Mouse (Mus musculus): ENCODE data around the gene Bok.
"Not testable (repeated sequence)": the region's sequence is repeated elsewhere in the genome, so short reads cannot be mapped to it uniquely, and the experiment has no call there.

The Bok gene

DNA sequence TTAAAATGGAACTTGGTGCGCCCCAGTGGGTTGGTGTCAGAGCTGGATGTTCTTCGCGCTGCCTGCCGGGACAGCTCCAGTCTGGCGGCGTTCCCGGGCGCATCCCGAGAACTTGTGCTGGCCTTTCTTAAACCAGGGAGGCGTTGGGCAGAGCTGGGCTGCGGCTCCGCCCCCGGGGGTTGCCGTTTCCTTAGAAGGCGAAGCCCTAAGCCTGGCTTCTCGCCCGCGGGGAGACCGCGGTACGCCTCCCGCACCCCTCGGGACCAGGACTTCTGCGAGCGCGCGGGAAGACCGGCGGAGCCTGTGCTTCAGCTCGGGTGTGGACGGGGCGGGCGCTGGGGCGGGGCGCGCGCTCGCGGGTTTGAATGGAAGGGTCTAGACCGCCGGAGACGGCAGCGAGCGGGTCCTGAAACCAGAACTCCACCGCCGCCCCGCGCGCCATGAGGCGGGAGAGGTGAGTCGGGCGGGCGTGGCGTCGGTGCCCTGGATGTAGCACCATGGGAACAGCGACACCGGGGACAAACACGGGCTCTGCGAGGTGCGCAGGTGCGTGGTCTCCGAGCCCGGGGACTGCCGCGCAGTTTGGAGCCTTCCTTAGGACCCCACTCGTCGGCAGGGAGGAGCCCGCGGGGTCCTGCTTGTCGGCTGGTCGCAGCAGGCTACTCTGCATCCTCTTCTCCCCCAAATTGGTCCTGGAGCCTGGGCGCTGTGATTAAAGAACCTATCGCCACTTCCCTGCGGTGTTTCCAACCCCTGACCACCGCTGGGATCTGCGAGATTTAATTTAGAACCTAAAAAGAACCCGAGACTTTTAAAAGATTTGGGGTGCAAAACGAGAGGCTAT lies at the start of gene Bok:
Bok (plus strand) TSS at position 260 of the 844 bp plus-strand sequence.
- DNase-seq (ENCODE audit: low spot score), result peak; percentile 59

DNA sequence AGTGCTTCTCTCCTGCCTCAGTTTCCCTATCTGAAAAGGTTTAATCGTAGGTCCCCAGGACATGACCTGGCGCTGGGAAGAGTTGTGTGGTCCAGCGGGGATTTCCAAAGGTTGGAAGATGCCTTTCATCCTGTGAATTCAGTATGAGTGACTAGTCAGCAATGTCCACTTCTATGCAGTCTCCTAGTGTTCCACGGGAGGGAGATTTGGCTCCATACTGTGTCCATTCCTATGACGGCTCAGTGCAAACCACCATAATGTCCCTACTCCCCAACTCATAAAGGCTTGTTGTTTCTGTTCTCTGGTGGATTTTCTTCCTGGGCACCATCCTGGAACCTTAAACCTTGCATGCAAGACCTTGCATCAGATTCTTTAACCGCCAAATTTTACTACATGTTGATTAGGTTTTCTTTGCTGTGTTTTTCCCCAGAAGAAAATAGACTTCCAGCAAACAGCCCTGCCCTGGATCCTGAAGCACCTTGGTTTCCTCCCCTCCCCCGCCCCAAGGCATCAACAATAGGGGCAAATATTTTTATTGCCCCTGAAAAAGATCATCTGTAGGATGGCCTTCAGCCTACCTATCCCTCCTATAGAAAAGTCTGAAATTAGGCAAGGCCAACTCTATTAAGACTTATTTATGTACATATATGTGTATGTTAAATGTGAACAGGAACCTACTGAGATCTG lies 49.1 kb upstream of the Bok start:
- no peak for DNase-seq (ENCODE audit: low spot score)

- no peak for DNase-seq (ENCODE audit: low spot score)
Observed at GRCm38 (mm10) chr1:93641978-93642377, 43.5 kb upstream of the Bok start.

DNA sequence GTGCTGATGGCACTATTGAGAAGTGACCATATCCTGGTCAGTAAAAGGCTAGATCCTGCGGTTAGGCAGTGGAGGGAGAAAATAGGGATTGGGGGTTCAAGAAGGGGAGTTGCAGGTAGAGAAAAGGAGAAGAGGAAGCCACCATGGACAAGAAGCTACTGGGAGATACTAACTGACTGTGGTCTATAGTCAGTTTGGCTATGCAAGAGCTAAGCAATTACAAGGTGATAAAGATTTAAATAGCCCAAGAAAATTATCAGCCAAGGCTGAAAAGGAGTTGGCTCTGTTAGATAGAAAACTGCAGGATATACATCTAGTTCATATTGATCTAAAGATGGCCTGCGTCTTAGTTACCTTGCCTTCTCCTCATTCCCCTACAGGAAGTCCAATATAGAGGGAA lies 42.8 kb upstream of the Bok start:
- no peak for DNase-seq (ENCODE audit: low spot score)

- no peak for DNase-seq (ENCODE audit: low spot score)
Observed at GRCm38 (mm10) chr1:93649604-93650172, 35.8 kb upstream of the Bok start.

- DNase-seq (ENCODE audit: low spot score), result no peak
Observed at GRCm38 (mm10) chr1:93654275-93654674, 31.2 kb upstream of the Bok start.

GRCm38 (mm10) chr1:93654798-93655197 lies 30.7 kb upstream of the Bok start:
- DNase-seq (ENCODE audit: low spot score), result no peak

DNA sequence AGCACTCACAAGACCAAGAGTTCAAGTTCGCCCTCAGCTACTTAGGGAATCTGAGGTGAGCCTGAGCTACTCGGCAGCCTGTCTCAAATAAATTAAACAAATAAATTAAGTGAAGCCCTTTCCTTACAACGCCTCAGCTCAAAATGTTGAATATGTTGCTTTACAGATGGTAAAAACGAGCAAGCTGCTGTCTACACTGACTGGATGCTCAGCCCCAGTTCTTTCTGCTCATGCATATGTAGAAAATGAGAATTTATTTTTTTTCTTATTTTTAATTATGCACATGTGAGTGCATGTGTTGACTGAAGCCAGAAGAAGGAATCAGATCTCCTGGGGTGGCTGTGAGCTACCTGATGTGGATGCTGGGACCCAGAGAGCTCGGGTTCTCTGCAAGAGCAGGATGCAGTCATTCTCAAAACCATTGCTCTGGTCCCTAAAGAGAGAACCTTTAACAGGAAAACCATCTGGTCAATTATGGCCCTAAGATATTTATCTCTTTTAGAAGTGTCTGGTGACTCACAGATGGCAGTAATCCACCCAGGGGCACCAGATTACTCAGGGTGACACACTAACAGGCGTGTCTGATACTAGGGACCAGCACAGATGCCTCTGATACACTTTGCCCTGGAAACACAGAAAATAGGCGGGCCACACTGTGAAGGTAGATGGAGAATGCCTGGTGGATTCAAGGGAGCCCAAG lies 29.0 kb upstream of the Bok start:
- DNase-seq (ENCODE audit: low spot score), result no peak

- no peak for DNase-seq (ENCODE audit: low spot score)
Observed at GRCm38 (mm10) chr1:93657025-93657360, 28.5 kb upstream of the Bok start.

DNA sequence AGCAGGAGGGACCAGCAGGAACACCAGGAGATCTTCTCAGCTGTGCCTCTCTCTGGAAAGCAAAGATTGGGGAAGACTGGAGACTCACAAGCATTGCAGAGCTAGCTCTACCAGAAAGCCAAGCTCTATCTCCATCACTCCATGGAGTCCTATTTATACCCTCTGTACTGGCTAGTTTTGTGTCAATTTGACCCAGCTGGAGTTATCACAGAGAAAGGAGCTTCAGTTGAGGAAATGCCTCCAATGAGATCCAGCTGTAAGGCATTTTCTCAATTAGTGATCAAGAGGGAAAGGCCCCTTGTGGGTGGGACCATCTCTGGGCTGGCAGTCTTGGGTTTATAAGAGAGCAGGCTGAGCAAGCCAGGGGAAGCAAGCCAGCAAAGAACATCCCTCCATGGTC lies 26.9 kb upstream of the Bok start, which contains the start of gene Stk25:
Stk25 (minus strand) TSS at position 101 of the 400 bp plus-strand sequence.
- DNase-seq (ENCODE audit: low spot score), result not testable (repeated sequence)

DNA sequence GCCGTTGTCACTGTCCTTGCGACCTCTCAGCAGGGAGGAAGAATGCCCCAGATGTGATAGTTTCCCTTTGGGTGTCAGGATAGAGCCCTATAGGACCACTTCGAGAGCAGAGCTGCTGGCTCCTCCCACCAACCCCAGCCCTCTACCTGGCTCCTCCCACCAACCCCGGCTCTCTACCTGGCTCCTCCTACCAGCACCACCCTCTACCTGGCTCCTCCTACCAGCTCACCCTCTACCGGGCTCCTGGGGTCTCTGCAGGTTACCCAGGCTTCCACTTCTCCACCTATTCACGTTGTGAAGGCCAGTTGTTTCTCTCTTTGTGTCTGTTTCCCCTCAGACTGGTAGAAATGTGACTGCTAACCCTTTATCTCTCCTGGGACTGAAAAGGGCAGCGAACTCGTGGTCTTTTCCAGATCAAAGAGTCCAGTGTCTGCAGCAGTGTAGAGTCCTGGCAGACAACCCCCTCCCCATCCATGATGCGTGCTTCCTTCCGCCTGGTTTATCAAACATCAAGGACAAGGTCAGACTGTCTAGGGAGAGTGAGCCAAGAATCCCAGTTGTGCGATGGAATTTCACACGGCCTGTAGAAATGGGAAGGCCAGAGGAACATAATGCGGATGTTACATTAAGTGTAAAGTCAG lies 17.6 kb upstream of the Bok start:
- DNase-seq (ENCODE audit: low spot score), result peak; percentile 35

- DNase-seq (ENCODE audit: low spot score), result peak; percentile 88
Observed at GRCm38 (mm10) chr1:93668791-93669548, 16.5 kb upstream of the Bok start.

GRCm38 (mm10) chr1:93669941-93670340 lies 15.5 kb upstream of the Bok start:
- DNase-seq (ENCODE audit: low spot score), result no peak

GRCm38 (mm10) chr1:93672682-93673081 lies 12.8 kb upstream of the Bok start:
- no peak for DNase-seq (ENCODE audit: low spot score)

DNA sequence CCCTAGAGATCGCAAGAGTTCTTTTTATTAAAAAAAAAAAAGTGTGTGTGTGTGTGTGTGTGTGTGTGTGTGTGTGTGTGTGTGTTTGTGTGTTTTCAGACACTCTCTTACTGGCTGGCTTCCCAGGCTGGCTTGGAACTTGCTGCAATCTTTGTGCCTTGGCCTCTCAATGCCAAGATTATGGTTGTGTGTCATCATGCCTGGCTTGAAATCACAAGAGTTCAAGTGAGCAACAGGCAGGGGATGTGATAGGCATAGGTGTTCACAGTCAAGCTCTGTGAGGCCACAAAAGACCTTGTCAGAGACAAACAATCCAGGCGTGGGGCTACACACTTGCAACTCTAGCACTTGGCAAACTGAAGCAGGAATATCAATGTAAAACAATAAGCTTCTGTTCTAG lies 7.1 kb upstream of the Bok start:
- DNase-seq (ENCODE audit: low spot score), result no peak

DNA sequence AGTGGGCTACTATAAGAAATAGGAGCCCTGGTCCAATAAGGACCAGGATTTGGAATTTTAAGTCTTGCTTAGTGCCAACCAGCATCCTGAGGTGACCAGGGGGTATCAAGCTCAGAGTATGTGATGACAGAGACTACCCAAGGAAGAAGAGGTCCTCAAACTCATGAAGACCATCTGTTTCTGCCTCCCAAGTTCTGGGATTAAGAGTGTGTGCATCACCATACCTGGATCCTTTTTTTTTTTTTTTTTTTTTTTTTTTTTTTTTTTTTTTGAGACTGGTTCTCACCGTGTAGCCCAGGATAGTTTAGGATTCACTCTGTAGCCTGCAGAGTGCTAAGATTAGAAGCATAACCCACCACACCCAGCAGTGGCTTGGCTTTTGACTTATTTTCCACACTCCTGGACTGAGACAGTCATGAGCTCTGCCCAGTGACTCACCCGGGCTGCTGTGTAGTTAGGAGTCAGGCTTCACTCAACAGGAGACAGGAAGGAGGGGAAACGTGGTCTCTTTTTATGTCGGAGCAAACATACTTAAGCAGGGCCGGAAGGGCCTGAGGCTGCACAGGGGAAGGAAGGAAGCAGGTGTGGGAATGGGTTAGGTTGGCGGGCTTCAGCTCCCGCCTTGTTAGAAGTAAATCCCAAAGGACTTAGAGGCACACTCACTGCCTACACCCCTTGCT lies 5.4 kb upstream of the Bok start:
- no peak for DNase-seq (ENCODE audit: low spot score)

- no peak for DNase-seq (ENCODE audit: low spot score)
Observed at GRCm38 (mm10) chr1:93686245-93686960, 943 bp downstream of the Bok start.

GRCm38 (mm10) chr1:93686961-93687320 lies 1.5 kb downstream of the Bok start:
- no peak for DNase-seq (ENCODE audit: low spot score)

DNA sequence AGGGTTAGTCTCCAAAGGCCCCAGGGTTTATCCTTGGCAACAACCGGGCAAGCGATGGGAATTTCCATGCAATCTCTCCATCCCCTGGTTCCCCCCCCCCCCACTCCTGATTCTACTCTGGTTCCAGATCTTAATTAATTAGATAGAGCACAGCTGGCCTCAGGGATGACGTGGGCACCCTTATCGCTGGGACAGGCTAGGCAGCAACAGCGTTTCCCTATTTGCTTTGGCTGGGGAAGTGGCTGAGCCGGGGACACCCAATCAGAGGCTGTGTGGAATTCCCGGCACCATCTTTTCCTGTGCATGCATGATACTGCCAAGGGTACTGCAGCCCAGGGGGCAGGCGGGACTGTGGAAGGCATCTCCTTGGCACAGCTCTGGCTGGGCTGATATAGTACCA lies 2.7 kb downstream of the Bok start:
- no peak for DNase-seq (ENCODE audit: low spot score)

DNA sequence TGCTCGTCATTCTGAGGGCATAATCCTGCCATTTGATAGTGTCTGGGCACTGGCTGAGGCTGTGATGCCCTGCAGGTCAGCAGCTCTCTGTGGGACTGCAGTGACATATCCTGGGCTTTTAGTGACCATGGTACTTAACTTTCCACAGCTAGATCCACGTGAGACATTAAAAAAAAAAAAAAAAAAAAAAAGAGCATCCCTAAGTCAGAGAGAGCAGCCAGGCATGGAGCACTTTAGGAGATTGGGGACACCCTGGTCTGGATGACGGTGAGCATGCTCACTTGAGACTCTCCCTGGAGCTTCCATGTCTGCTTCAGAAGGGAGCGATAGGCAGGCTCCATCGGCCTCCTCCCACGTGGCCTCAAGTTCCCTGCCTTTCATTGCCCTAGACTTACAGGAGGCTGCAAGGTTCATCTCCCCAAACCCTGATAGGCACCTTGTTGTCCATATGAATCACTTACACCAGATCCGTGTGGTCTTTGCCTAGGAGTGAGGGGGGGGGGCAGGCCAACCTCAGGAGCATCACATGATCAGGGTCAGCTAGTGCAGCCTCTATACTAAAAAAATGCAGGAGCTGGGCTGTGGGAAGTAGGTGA lies 4.5 kb downstream of the Bok start:
- DNase-seq (ENCODE audit: low spot score), result no peak
